In the genomic region with DNA sequence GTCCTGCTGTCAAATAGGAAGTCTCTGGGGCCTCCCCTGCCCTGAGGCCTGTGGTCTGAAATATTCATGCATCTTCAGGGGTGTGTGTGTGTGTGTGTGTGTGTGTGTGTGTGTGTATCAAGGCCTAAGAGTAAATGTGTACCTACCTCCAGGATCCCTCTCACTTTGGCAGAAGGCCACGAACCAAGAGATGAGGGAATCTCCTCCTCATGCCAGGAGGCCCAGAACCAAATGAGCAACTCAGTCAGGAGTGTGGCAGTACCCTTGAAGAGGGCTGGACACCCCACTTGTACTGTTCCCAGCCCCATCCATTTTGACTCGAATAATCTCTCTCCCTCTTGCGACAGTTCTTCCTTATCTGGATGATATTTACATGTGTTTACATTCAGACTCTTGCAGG, we compare ENCODE assay signal across 11 mouse cellular contexts. TPM values are rescaled to one million over a fixed set of nuclear protein-coding genes. Genes with fewer than 3 reads are reported as not detected.
A peak's percentile ranks its signal among the peaks of the same experiment; 100 is the strongest.
DNase-seq lines count a peak whose midpoint lies in the region; ATAC-seq and TF ChIP-seq lines count a peak whose summit lies in the region.
"Had no signal": no experiment of that assay in that cellular context is flagged by ENCODE, and none has a peak within 500 bp of the region (broad histone marks: within the 10 kb centered on the region; RNA-seq: fewer than 3 reads in every experiment).

No protein-coding gene starts in this region.

- no peak overlapping the region for H3K9ac ChIP-seq in hindbrain, embryonic 16.5 days (ENCODE audit: low read depth, low read length)
- H3K9ac ChIP-seq: liver, embryonic 13.5 days had no signal

- peaks cover 38% of the 10 kb centered on the region for H3K4me1 ChIP-seq in hindbrain, embryonic 10.5 days (replicated peaks)
- peaks cover 12% of the 10 kb centered on the region for H3K4me1 ChIP-seq in hindbrain, embryonic 16.5 days (ENCODE audit: control insufficient read depth, insufficient read depth, low read depth, low read length)
- H3K4me1 ChIP-seq in brown adipose tissue, adult 24 weeks (ENCODE audit: control insufficient read depth, insufficient read depth, insufficient read length, low read length) = peaks cover 3% of the 10 kb centered on the region; the same call in 1 of the 2 replicates

- no peak for ATAC-seq in hindbrain, embryonic 16.5 days
- ATAC-seq in erythroblast, adult 5-6 weeks (replicated peaks; ENCODE audit: low FRiP score, poor library complexity, severe bottlenecking) = no peak

- TF ChIP-seq CTCF in layer of hippocampus, adult 2 months (conservative IDR thresholded peaks at IDR 0.05) = no peak

- H3K4me3 ChIP-seq in hindbrain, embryonic 10.5 days = no peak overlapping the region
- no peak overlapping the region for H3K4me3 ChIP-seq in hindbrain, embryonic 16.5 days (ENCODE audit: low read length)
- no peak overlapping the region for H3K4me3 ChIP-seq in layer of hippocampus, adult 2 months
- H3K4me3 ChIP-seq in brown adipose tissue, adult 24 weeks (ENCODE audit: insufficient read depth, low read depth, low read length) = no peak overlapping the region
- H3K4me3 ChIP-seq: liver, embryonic 13.5 days had no signal

- peak overlapping the region; percentile 40 for H3K27ac ChIP-seq in hindbrain, embryonic 10.5 days
- H3K27ac ChIP-seq in hindbrain, embryonic 16.5 days (ENCODE audit: low read depth, low read length) = no peak overlapping the region
- H3K27ac ChIP-seq in layer of hippocampus, adult 2 months = peak overlapping the region; percentile 74; the same call in 1 of the 2 replicates
- peak overlapping the region; percentile 52; the same call in 1 of the 2 replicates for H3K27ac ChIP-seq in brown adipose tissue, adult 24 weeks (replicated peaks; ENCODE audit: low read depth, low read length)
- H3K27ac ChIP-seq: liver, embryonic 13.5 days had no signal

- H3K9me3 ChIP-seq in hindbrain, embryonic 10.5 days = no peaks in the 10 kb centered on the region
- no peaks in the 10 kb centered on the region for H3K9me3 ChIP-seq in hindbrain, embryonic 16.5 days (ENCODE audit: control insufficient read depth, low read length)
- H3K9me3 ChIP-seq: liver, embryonic 13.5 days had no signal

- DNase-seq in cerebellum, postnatal 10 days = peak; percentile 45 to 48
- DNase-seq in cerebellum, postnatal 36 days = no peak
- no peak for DNase-seq in hindbrain, embryonic 10.5 days (ENCODE audit: low spot score)
- no peak for DNase-seq in layer of hippocampus, adult 2 months (ENCODE audit: low spot score in 2 of 2)
- no peak for DNase-seq in layer of hippocampus, postnatal 10 days (ENCODE audit: low spot score in 2 of 2)
- DNase-seq: adrenal gland, postnatal 10 days; B cell, adult 2 months; liver, embryonic 13.5 days had no signal

- no peak overlapping the region for H3K4me2 ChIP-seq in hindbrain, embryonic 16.5 days (ENCODE audit: low read length)

- peaks cover 6% of the 10 kb centered on the region for H3K36me3 ChIP-seq in hindbrain, embryonic 10.5 days
- 0 out of 2 replicates have a peak, but pooled peaks cover 2% of the 10 kb centered on the region for H3K36me3 ChIP-seq in hindbrain, embryonic 16.5 days (ENCODE audit: control insufficient read depth, insufficient read depth, low read length)

- WGBS in hindbrain, embryonic 10.5 days = 97% methylated on average over 3 of the region's 3 CpGs
- 91% methylated on average over 3 of the region's 3 CpGs for WGBS in hindbrain, embryonic 16.5 days

- peaks cover 27% of the 10 kb centered on the region for H3K27me3 ChIP-seq in hindbrain, embryonic 10.5 days (ENCODE audit: insufficient read depth, poor library complexity, severe bottlenecking)
- peaks cover 2% of the 10 kb centered on the region; the same call in 1 of the 2 replicates for H3K27me3 ChIP-seq in hindbrain, embryonic 16.5 days (replicated peaks; ENCODE audit: control insufficient read depth, insufficient read depth, low read length)

RNA-seq across cellular contexts. Expression of a gene that starts 26.4 kb away (rescaled TPM):
- polyA plus RNA-seq in hindbrain, embryonic 10.5 days (2016; fragmentation: Nextera tagmentation; extraction: Ambion mirVana) = 18.6 and 19.1 TPM in 2 replicates
- polyA plus RNA-seq in hindbrain, embryonic 16.5 days (2015; fragmentation: Nextera tagmentation; extraction: Ambion mirVana) = 15.7 and 18.4 TPM in 2 replicates
- 10 to 100 TPM; 28.6 to 38.4 TPM for total RNA-seq in layer of hippocampus, adult 2 months (2021)
- total RNA-seq in layer of hippocampus, postnatal 10 days (2021) = 10 to 100 TPM; 25.2 to 31.9 TPM
- polyA plus RNA-seq in brown adipose tissue, adult 24 weeks (2012; ENCODE audit: insufficient read depth, insufficient read length, missing spikeins) = 79.0 and 87.4 TPM in 2 replicates
- 6.3 and 9.6 TPM in 2 replicates for total RNA-seq in erythroblast, adult 5-6 weeks (2015; ENCODE audit: low replicate concordance)
- 5.3 and 7.2 TPM in 2 replicates for total RNA-seq in erythroblast, adult 5-6 weeks (2017; ENCODE audit: low replicate concordance)

RNA-seq across cellular contexts. Expression of a gene that starts 30.0 kb away (rescaled TPM):
- polyA plus RNA-seq in hindbrain, embryonic 10.5 days (2016; fragmentation: Nextera tagmentation; extraction: Ambion mirVana) = 16.4 and 19.4 TPM in 2 replicates
- polyA plus RNA-seq in hindbrain, embryonic 16.5 days (2015; fragmentation: Nextera tagmentation; extraction: Ambion mirVana) = 22.9 and 23.1 TPM in 2 replicates
- 100 to 1,000 TPM; 273 to 304 TPM for total RNA-seq in layer of hippocampus, adult 2 months (2021)
- 100 to 1,000 TPM; 125 to 148 TPM for total RNA-seq in layer of hippocampus, postnatal 10 days (2021)
- polyA plus RNA-seq in brown adipose tissue, adult 24 weeks (2012; ENCODE audit: insufficient read depth, insufficient read length, missing spikeins) = 33.0 and 53.3 TPM in 2 replicates
- total RNA-seq in erythroblast, adult 5-6 weeks (2015; ENCODE audit: low replicate concordance) = 0.38 and 2.3 TPM in 2 replicates
- total RNA-seq in erythroblast, adult 5-6 weeks (2017; ENCODE audit: low replicate concordance) = 0.98 and 2.0 TPM in 2 replicates

RNA-seq across cellular contexts. Expression of a gene that starts 39.5 kb away (rescaled TPM):
- 212 and 249 TPM in 2 replicates for polyA plus RNA-seq in hindbrain, embryonic 10.5 days (2016; fragmentation: Nextera tagmentation; extraction: Ambion mirVana)
- 118 and 122 TPM in 2 replicates for polyA plus RNA-seq in hindbrain, embryonic 16.5 days (2015; fragmentation: Nextera tagmentation; extraction: Ambion mirVana)
- total RNA-seq in layer of hippocampus, adult 2 months (2021) = 10 to 100 TPM; 33.0 to 36.8 TPM
- total RNA-seq in layer of hippocampus, postnatal 10 days (2021) = 10 to 100 TPM; 44.9 to 49.2 TPM
- polyA plus RNA-seq in brown adipose tissue, adult 24 weeks (2012; ENCODE audit: insufficient read depth, insufficient read length, missing spikeins) = 42.4 and 46.3 TPM in 2 replicates
- total RNA-seq in erythroblast, adult 5-6 weeks (2015; ENCODE audit: low replicate concordance) = 29.7 and 33.0 TPM in 2 replicates
- total RNA-seq in erythroblast, adult 5-6 weeks (2017; ENCODE audit: low replicate concordance) = 19.8 and 45.9 TPM in 2 replicates

RNA-seq across cellular contexts. Expression of a gene that starts 39.9 kb away (rescaled TPM):
- 157 and 175 TPM in 2 replicates for polyA plus RNA-seq in hindbrain, embryonic 10.5 days (2016; fragmentation: Nextera tagmentation; extraction: Ambion mirVana)
- 333 and 346 TPM in 2 replicates for polyA plus RNA-seq in hindbrain, embryonic 16.5 days (2015; fragmentation: Nextera tagmentation; extraction: Ambion mirVana)
- 100 to 1,000 TPM; 442 to 446 TPM for total RNA-seq in layer of hippocampus, adult 2 months (2021)
- total RNA-seq in layer of hippocampus, postnatal 10 days (2021) = 100 to 1,000 TPM; 396 to 417 TPM
- polyA plus RNA-seq in brown adipose tissue, adult 24 weeks (2012; ENCODE audit: insufficient read depth, insufficient read length, missing spikeins) = 3,633 and 4,102 TPM in 2 replicates
- 16.3 and 37.8 TPM in 2 replicates for total RNA-seq in erythroblast, adult 5-6 weeks (2015; ENCODE audit: low replicate concordance)
- total RNA-seq in erythroblast, adult 5-6 weeks (2017; ENCODE audit: low replicate concordance) = 29.7 and 59.3 TPM in 2 replicates

Comparison
In these comparisons a context has a peak if more than half of its experiments do, and no peak if none do; other contexts are left out.
1. DNase-seq: peak in cerebellum, postnatal 10 days (2 of 2); none in cerebellum, postnatal 36 days (0 of 2), hindbrain, embryonic 10.5 days (single experiment), layer of hippocampus, adult 2 months (0 of 2) and layer of hippocampus, postnatal 10 days (0 of 2).
2. RNA of a gene that starts 30.0 kb away (total RNA-seq): 273 to 304 TPM in layer of hippocampus, adult 2 months and 125 to 148 TPM in layer of hippocampus, postnatal 10 days; 0.38 to 2.3 TPM in erythroblast, adult 5-6 weeks; every median in the first group is over 10 times any median in the second.